Mouse (Mus musculus) olfactory bulb, adult 2 months (tissue): ENCODE data around the gene Muc5b.

Source experiments
- CTCF ChIP-seq: fragments of 200-500 bp; IDR thresholded peaks from 2 replicates; pipeline ENCODE4 v1.5.1; 2012; ENCODE audit warnings: low read depth, mild to moderate bottlenecking, low read length, moderate library complexity; ENCODE audit not compliant: insufficient read depth
- POLR2A ChIP-seq: fragments of 200-500 bp; IDR thresholded peaks from 2 replicates; pipeline ENCODE4 v1.6.1; 2012; ENCODE audit warnings: mild to moderate bottlenecking, low read depth, low read length, moderate library complexity; ENCODE audit not compliant: insufficient read depth

DNA sequence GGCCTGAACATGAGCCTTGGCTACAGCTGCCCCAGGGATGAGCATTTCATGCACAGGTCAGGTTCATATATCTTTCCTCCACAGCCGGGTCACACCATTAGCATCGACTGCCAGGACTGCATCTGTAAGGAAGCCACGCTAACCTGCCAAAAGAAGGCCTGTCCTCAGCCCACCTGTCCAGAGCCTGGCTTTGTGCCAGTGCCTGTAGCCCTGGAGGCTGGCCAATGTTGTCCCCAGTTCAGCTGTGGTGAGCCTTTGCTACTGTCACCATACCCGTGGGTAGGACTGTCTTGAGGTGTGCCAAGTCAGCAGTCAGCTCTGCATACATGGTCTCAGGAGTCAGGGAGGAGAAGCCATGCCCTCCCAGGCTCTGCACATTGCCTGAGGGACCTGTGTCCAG is 23.5 kb upstream of the Muc5b start:
- TF ChIP-seq POLR2A = no peak
- no peak for TF ChIP-seq CTCF
